ENCODE assay signal across 8 mouse cellular contexts in the genomic region with DNA sequence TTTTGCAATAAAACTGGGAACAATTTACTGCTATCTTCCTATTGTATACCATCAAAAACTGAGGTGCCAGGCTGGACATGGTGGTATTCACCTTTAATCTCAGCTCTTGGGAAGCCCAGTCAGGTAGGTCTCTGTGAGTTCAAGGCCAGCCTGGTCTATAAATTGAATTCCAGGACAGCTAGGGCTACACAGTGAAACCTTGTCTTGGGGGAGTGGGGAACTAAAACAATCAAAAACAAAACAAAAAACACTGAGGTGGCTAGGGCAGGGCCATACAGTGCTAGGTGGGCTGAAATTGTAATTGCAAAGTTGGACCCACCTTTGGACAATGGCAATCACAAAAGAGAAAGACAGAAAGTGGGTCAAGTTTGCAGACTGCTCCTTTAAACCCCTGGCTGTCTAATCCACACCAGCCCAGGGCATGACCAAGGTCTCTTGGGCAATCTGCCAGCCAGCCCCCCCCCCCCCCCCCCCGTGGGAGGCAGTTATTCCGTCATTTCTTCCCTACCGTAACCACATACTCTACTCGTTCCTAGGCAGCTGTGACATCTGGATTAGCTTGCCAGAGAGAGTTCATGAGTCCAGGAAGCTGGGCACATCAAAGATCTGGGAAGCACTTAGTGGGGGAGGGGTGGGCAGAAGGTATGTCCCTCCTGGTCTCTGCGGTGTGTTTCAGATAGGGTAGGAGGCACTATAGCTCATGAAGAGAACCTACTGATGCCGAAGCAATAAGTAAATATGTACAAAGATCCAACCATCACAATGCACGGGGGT. TPM values are rescaled to one million over a fixed set of nuclear protein-coding genes. Genes with fewer than 3 reads are reported as not detected.
A peak's percentile ranks its signal among the peaks of the same experiment; 100 is the strongest.
DNase-seq lines count a peak whose midpoint lies in the region; ATAC-seq and TF ChIP-seq lines count a peak whose summit lies in the region.

No protein-coding gene starts in this region.

- no peaks in the 10 kb centered on the region for H3K27me3 ChIP-seq in kidney, adult 2 months (replicated peaks; ENCODE audit: control insufficient read depth, insufficient read depth, low read length)

- TF ChIP-seq CTCF in kidney, adult 2 months (conservative IDR thresholded peaks at IDR 0.05; ENCODE audit: insufficient read depth, insufficient read length, low read depth, low read length), result no peak

- no peak for TF ChIP-seq POLR2A in kidney, adult 2 months (IDR thresholded peaks at IDR 0.05; ENCODE audit: low read depth, low read length)

- ATAC-seq in megakaryocyte progenitor cell, adult 5-6 weeks (replicated peaks; ENCODE audit: poor library complexity), result peak; percentile 72

- peak overlapping the region; percentile 7; the same call in 1 of the 2 replicates for H3K27ac ChIP-seq in kidney, adult 2 months (ENCODE audit: insufficient read depth, low read depth, low read length)

- 5% methylated on average over 7 of the region's 7 CpGs for WGBS in kidney, adult 2 months

- H3K36me3 ChIP-seq in kidney, adult 2 months (ENCODE audit: control insufficient read depth, insufficient read depth, low read length), result no peaks in the 10 kb centered on the region

- peaks cover 22% of the 10 kb centered on the region; the same call in 1 of the 2 replicates for H3K4me1 ChIP-seq in kidney, adult 2 months (ENCODE audit: control insufficient read depth, insufficient read depth, low read length)

- DNase-seq in adrenal gland, postnatal 10 days, result peak; percentile 39
- no peak for DNase-seq in adrenal gland, adult 18-20 months (ENCODE audit: low spot score in 2 of 2)
- DNase-seq in thymus, postnatal 4 days, result peak; percentile 11
- DNase-seq in thymus, postnatal 25 days, result no peak
- DNase-seq in kidney, adult 2 months, result peak; percentile 68
- no peak for DNase-seq in left cerebral cortex, adult 18-20 months (ENCODE audit: low spot score in 2 of 2)
- DNase-seq in thymus, postnatal 10 days (ENCODE audit: low spot score in 2 of 2), result no peak

- H3K4me3 ChIP-seq in kidney, adult 2 months (ENCODE audit: insufficient read depth, low read depth, low read length), result no peak overlapping the region

RNA-seq across cellular contexts. Expression of a gene that starts 12.3 kb away (rescaled TPM):
- total RNA-seq in adrenal gland, postnatal 10 days (2021), result 10 to 100 TPM; 18.9 to 31.4 TPM
- 10 to 100 TPM; 15.2 to 15.7 TPM for total RNA-seq in adrenal gland, adult 18-20 months (2021)
- polyA plus RNA-seq in kidney, adult 2 months (2012; rRNA removed), result 24.0 and 29.5 TPM in 2 replicates
- 5.4 and 7.4 TPM in 2 replicates for total RNA-seq in megakaryocyte progenitor cell, adult 5-6 weeks (2015)
- 5.1 and 6.1 TPM in 2 replicates for total RNA-seq in megakaryocyte progenitor cell, adult 5-6 weeks (2017)
- total RNA-seq in left cerebral cortex, adult 18-20 months (2021), result 10 to 100 TPM; 25.2 to 26.7 TPM

Comparison
In these comparisons a context has a peak if more than half of its experiments do, and no peak if none do; other contexts are left out.
1. DNase-seq: peak in adrenal gland, postnatal 10 days (single experiment), thymus, postnatal 4 days (single experiment) and kidney, adult 2 months (single experiment); none in adrenal gland, adult 18-20 months (0 of 2), thymus, postnatal 25 days (single experiment), left cerebral cortex, adult 18-20 months (0 of 2) and thymus, postnatal 10 days (0 of 2).